Mouse (Mus musculus): ENCODE data around the gene Safb2.

DNA sequence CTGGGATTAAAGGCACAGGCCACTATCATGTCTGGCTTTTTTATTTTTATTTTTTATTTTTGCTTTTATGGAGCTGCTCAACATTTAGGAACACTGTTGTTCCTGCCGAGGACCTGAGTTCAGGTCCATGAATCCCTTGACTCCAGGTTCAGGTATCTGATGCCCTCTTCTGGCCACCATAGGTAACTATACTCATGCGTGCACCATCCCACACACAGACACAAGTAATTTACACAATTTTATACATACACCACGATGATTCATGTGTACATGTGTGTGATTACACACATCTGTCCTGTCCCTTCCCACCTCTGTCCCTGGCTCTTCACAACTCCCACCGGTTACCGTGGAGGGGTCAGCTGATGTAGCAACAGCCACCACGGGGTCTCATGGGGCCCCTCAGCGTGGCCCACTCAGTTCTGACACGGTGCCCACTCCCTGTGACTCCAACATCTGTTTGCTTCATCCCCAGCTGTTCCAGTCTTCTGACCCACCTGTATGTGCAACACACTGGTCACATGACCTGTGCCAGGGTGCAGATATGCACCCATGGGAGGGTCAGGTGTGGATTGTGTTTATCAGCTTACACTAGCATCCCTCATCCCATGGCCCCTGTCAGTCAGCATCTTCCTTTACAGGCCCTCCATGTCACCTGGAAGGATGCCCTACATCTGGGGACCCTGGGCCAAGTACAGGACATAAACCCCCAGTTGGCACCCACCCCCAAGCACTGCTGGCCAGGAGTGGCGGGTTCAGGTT lies 36.4 kb downstream of the Safb2 start:
- TF ChIP-seq CTCF (IDR thresholded peaks at IDR 0.05; ENCODE audit: low read depth) (0 out of 2 replicates have a peak, but pooled peaks have one; percentile 22), EP300 (IDR thresholded peaks at IDR 0.05; ENCODE audit: low read depth) (no peak)

All from heart, postnatal 0 days (tissue).